ENCODE assay signal across 22 mouse cellular contexts in genomic region chr11:90044459-90044858, GRCm38 (mm10). TPM values are rescaled to one million over a fixed set of nuclear protein-coding genes. Genes with fewer than 3 reads are reported as not detected.
DNase-seq lines count a peak whose midpoint lies in the region; TF ChIP-seq lines count a peak whose summit lies in the region.
"Had no signal": no experiment of that assay in that cellular context is flagged by ENCODE, and none has a peak within 500 bp of the region (broad histone marks: within the 10 kb centered on the region; RNA-seq: fewer than 3 reads in every experiment).

No protein-coding gene starts in this region.

- intact Hi-C loops in gastrocnemius, adult 2 months (cut with DNase I) = no loop called here

- DNase-seq in gastrocnemius, adult 2 months = no peak
- DNase-seq in gastrocnemius, postnatal 25 days = no peak
- peak; percentile 57 for DNase-seq in lung, postnatal 10 days
- DNase-seq in lung, postnatal 14 days = no peak
- DNase-seq in thymus, postnatal 0 days (ENCODE audit: low spot score) = no peak
- DNase-seq: adrenal gland, adult 8-10 months; adrenal gland, postnatal 14 days; adrenal gland, postnatal 36 days; B cell, adult 2 months; cerebellum, adult 11-12 months; cerebellum, adult 2 months; cerebellum, adult 9-10 months; cerebellum, postnatal 10 days; cerebellum, postnatal 25 days had no signal

- TF ChIP-seq CTCF in gastrocnemius, adult 2 months (IDR thresholded peaks at IDR 0.05) = no peak

- H3K27ac ChIP-seq in gastrocnemius, adult 2 months = peak overlapping the region; percentile 85; the same call in 1 of the 2 replicates
- H3K27ac ChIP-seq: embryonic facial prominence, embryonic 13.5 days; embryonic facial prominence, embryonic 15.5 days; forebrain, embryonic 10.5 days; forebrain, embryonic 12.5 days had no signal

- H3K4me3 ChIP-seq in gastrocnemius, adult 2 months = no peak overlapping the region
- H3K4me3 ChIP-seq: embryonic facial prominence, embryonic 13.5 days; embryonic facial prominence, embryonic 15.5 days; erythroblast, embryonic 14.5 days; forebrain, embryonic 10.5 days; forebrain, embryonic 12.5 days had no signal

RNA-seq across cellular contexts. Expression of gene Tmem100, which starts 14.3 kb away (rescaled TPM):
- 10 to 100 TPM in 1 of 2 experiments, 1 to 10 TPM in 1; 7.4 to 19.2 TPM for total RNA-seq in gastrocnemius, adult 2 months (2021)
- total RNA-seq in gastrocnemius, postnatal 25 days (2021) = 10 to 100 TPM in 1 of 2 experiments, 1 to 10 TPM in 1; 6.9 to 15.7 TPM
- polyA plus RNA-seq in thymus, postnatal 0 days (2015; fragmentation: Nextera tagmentation; extraction: Ambion mirVana) = 3.8 and 4.8 TPM in 2 replicates
- polyA plus RNA-seq: activated CD4-positive, CD25-positive, alpha-beta regulatory T cell, adult 4 months; CD4-positive, CD25-positive, alpha-beta regulatory T cell, adult 4 months; erythroblast, embryonic 14.5 days; Patski had no signal

RNA-seq across cellular contexts. Expression of gene Pctp, which starts 41.8 kb away (rescaled TPM):
- 1 to 10 TPM; 2.8 to 4.0 TPM for total RNA-seq in gastrocnemius, adult 2 months (2021)
- total RNA-seq in gastrocnemius, postnatal 25 days (2021) = 1 to 10 TPM; 2.2 to 2.9 TPM
- polyA plus RNA-seq in thymus, postnatal 0 days (2015; fragmentation: Nextera tagmentation; extraction: Ambion mirVana) = 5.0 and 5.1 TPM in 2 replicates
